Mouse (Mus musculus) macrophage (primary cell): Measurements from ENCODE around the gene B4gat1. TPM values are rescaled to one million over a fixed set of nuclear protein-coding genes. Genes with fewer than 3 reads are reported as not detected.
A peak's percentile ranks its signal among the peaks of the same experiment; 100 is the strongest.
"Not testable (repeated sequence)": the region's sequence is repeated elsewhere in the genome, so short reads cannot be mapped to it uniquely, and the experiment has no call there.

Experiments
- H3K27ac ChIP-seq: fragments of 350-480 bp; formaldehyde crosslinking; 2 replicates; pipeline ENCODE4 v1.9.0; 2021
- H3K36me3 ChIP-seq: fragments of 350-480 bp; formaldehyde crosslinking; 2 replicates; pipeline ENCODE4 v1.9.0; 2021; ENCODE audit errors: inconsistent target
- H3K4me3 ChIP-seq: fragments of 350-480 bp; formaldehyde crosslinking; 2 replicates; pipeline ENCODE4 v1.9.0; 2021; ENCODE audit errors: inconsistent target
- H3K79me2 ChIP-seq: fragments of 350-480 bp; formaldehyde crosslinking; 2 replicates; pipeline ENCODE4 v1.9.0; 2021; ENCODE audit errors: inconsistent target
- WGBS: methylation state at CpG from one replicate; pipeline ENCODE4 v1.1.7; 2026; ENCODE audit warnings: inconsistent platforms; ENCODE audit not compliant: missing documents; 5-methylcytosine and 5-hydroxymethylcytosine counted together
- polyA plus RNA-seq: library from polyadenylated mRNA; stranded (reverse); fragments of 250-400 nt; gene quantifications from 3 replicates; pipeline ENCODE4 v1.2.4, GENCODE M21; 2018; ENCODE audit warnings: inconsistent platforms

The B4gat1 gene
- polyA plus RNA-seq, 1 experiment from 2014 or later: 12.6 TPM

DNA sequence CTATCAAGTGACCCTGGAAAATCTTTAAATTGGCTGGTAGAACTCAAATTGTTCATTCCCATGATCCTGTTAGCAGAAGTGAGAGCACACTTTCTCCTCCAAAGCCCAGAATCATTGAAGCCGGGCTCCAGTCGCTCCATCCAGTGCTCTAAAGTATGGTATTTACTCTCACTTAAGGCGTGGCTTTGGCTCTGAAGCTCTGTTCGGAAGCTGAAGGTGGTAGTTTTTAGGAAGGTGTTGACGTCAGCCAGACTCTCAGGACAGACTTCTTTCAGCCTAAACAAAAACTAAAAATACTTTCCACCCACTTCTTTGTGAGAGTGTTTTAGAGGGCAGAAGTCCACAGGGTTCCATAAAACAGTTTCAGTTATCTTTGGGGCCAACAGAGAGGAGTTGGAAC lies 34.9 kb downstream of the B4gat1 start:
- H3K36me3 ChIP-seq: no peaks in the 10 kb centered on the region
- no peaks in the 10 kb centered on the region for H3K79me2 ChIP-seq
- 40% methylated on average over 5 of the region's 5 CpGs for WGBS
- H3K27ac ChIP-seq: no peak overlapping the region
- H3K4me3 ChIP-seq: no peak overlapping the region

DNA sequence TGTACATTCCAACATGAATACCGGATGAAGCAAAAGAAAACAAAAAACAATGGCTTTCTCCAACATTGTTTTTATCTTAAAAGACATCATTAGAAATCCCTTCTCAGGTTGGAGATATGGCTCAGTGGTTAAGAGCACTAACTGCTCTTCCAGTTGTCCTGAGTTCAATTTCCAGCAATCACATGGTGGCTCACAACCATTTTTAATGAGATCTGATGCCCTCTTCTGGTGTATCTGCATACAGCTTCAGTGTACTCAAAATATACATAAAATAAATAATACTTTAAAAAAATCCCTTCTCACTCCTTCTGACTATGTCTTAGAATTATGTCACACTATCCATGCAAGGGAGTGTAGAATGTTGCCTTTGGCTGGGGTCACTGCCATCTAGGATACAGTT lies 40.7 kb downstream of the B4gat1 start:
- H3K27ac ChIP-seq: no peak overlapping the region
- no peak overlapping the region for H3K4me3 ChIP-seq
- 100% methylated on average over 1 of the region's 1 CpGs for WGBS
- H3K36me3 ChIP-seq: no peaks in the 10 kb centered on the region
- H3K79me2 ChIP-seq: no peaks in the 10 kb centered on the region

DNA sequence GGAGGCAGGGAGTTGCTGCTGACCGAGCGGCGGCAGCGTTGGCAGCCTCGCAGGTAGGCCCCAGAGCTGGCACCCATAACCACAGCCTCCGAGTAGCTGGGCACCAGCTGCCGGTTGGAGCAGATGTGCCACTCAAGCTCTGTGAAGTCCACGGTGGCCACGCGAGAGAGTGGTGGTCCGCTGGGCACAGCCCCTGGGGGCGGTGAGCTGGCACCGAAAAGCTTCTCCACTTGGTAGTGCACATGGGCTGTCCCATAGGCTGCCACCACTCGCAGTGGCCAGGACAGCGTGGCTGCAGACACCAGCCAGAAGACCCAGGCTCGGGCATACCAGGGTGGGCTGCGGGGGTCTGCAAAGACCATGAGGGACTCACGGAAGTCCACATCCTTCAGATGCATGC lies 43.4 kb downstream of the B4gat1 start:
- Histone ChIP-seq H3K36me3 (no peaks in the 10 kb centered on the region), H3K27ac (no peak overlapping the region), H3K79me2 (no peaks in the 10 kb centered on the region), H3K4me3 (no peak overlapping the region)
- 64% methylated on average over 13 of the region's 18 CpGs for WGBS

DNA sequence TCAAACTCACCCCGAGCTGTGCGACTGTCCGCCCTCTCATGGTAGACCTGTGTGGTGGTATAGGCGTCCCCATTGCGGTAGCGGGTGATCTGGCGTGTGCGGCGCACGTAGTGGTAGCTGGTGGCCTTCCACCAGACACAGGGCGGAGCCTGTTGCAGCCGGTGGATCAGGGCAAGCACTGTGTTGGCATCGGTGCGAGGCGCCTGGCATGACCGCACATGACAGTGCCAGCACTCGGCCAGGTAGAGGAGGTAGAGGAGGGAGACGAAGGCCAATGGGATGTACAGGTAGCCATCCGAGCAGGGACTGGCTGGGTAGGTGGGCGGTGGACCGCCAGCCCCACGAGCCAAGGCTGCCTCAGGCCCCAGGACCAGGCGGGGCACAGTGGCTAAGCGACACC lies 44.0 kb downstream of the B4gat1 start:
- no peak overlapping the region for H3K27ac ChIP-seq
- 73% methylated on average over 24 of the region's 24 CpGs for WGBS

DNA sequence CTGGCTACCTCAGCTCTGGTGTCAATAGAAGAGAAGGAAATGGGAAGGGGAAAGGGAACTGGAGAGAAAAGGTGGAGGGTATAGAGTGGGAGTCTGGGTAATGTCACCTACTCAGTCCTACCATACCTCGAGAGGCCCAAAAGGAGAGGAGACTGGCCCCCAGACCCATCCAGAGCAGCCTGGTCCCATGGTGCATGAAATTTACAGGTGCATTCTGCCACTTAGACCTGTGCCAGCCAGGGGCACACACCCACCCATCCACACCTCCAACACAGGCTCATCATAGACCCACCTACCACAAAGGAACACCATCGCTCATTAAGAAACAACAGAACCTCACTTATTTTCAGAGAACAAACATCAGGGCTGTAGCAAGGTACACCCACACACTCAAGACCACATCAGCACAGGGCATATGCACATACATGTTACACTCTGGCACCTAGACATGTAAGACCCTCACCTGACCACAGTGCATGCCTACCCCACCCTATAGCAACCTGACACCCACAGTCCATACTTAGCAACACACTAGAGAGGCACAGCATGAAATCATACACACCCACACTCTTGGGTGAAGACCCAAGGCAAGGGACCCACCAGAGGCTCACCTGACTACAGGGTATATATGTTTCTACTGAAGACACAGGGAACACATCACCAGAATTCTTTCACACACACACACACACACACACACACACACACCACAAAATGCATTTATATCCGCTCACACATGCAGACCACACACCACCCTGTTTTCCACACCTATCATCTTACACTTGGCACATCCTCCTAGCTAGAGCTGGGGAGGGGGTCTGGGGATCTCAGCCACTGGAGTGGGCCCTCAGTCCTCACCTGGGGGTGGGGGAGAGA lies 45.6 kb downstream of the B4gat1 start:
- no peaks in the 10 kb centered on the region for H3K36me3 ChIP-seq
- no peak overlapping the region for H3K4me3 ChIP-seq
- WGBS: 55% methylated on average over 3 of the region's 3 CpGs
- H3K27ac ChIP-seq: no peak overlapping the region
- peaks cover 6% of the 10 kb centered on the region; the same call in 1 of the 2 replicates for H3K79me2 ChIP-seq

More for the DNA sequence above, 44.0 kb downstream of the B4gat1 start:
- no peak overlapping the region for H3K4me3 ChIP-seq
- H3K36me3 ChIP-seq: no peaks in the 10 kb centered on the region
- no peaks in the 10 kb centered on the region for H3K79me2 ChIP-seq

DNA sequence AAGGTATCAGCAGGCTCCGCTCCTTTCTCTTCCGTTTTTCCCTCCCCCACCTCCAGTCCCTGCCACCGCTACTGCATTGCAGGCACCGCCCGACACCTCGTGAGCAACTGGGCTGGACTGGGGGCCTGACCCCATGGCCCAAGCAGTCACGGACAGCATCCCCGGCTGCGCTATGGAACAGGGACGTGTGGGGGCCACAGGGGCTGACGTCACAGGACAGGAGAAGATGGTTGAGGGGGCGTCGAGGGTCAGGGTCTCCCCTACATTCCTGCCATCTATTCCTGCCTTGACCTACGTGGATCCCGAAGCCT lies 46.2 kb downstream of the B4gat1 start:
- WGBS: 11% methylated on average over 15 of the region's 15 CpGs
- Histone ChIP-seq H3K27ac (no peak overlapping the region), H3K4me3 (no peak overlapping the region; the same call in 1 of the 2 replicates), H3K36me3 (no peaks in the 10 kb centered on the region), H3K79me2 (peaks cover 9% of the 10 kb centered on the region; the same call in 1 of the 2 replicates)

DNA sequence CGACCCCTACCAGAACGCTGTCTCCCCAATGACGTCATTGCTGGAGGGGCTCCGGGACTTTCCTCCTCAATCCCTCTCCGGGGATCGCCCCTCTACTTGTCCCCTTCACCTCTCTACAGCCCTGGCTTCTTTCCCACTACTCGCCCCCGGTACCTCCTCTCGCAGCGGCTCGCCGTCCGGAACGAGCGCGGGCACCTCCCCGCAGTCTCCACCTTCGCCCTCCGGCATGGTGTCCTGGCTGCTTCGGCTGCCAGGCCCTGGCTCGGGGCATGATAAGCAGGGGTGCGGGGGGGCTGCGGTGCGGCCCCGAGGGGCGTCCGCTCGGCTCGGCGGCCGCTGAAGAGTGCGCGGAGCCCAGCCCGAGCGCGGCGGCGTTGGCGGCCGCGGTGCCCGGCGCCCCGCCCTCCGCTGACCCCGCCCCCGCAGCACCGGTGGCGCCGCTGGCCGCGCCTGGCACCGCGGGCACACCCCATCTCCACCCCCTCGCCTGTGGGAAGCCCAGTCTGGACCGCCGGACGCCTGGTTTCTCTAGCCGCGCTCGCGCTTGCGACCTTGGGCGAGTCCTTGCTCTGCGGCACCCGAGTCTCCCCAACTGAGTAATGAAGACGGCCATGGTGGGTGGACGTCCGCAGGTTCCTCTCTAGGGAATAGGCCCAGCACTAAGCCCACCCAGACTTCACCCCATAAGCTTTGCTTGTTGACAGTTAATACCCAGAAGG lies 46.7 kb downstream of the B4gat1 start, which contains the start of gene Tmem151a:
Gene Tmem151a, minus strand, starts transcription at position 387 of the 719 bp plus-strand sequence.
- 1% methylated on average over 25 of the region's 69 CpGs for WGBS
- no peaks in the 10 kb centered on the region for H3K36me3 ChIP-seq
- H3K79me2 ChIP-seq: peaks cover 9% of the 10 kb centered on the region; the same call in 1 of the 2 replicates
- H3K27ac ChIP-seq: no peak within 1 kb of the TSS
- no peak within 1 kb of the TSS; the same call in 1 of the 2 replicates for H3K4me3 ChIP-seq

DNA sequence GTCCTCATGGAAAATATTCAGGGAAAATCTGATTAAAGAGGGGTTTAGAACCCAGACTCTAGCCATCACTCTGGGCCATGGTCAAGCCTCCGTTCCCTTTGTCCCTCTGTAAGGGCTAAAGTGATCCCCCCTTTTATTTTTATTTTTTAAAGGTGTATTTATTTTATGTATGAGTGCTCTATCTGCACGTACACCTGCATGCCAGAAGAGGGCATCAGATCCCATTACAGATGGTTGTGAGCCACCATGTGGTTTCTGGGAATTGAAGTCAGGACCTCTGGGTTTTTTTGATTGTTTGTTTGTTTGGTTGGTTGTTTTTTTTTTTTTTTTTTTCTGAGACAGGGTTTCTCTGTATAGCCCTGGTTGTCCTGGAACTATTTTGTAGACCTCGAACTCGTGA lies 47.9 kb downstream of the B4gat1 start:
- H3K27ac ChIP-seq, H3K4me3 ChIP-seq: not testable (repeated sequence)
- 62% methylated on average over 4 of the region's 4 CpGs for whole genome bisulfite sequencing

DNA sequence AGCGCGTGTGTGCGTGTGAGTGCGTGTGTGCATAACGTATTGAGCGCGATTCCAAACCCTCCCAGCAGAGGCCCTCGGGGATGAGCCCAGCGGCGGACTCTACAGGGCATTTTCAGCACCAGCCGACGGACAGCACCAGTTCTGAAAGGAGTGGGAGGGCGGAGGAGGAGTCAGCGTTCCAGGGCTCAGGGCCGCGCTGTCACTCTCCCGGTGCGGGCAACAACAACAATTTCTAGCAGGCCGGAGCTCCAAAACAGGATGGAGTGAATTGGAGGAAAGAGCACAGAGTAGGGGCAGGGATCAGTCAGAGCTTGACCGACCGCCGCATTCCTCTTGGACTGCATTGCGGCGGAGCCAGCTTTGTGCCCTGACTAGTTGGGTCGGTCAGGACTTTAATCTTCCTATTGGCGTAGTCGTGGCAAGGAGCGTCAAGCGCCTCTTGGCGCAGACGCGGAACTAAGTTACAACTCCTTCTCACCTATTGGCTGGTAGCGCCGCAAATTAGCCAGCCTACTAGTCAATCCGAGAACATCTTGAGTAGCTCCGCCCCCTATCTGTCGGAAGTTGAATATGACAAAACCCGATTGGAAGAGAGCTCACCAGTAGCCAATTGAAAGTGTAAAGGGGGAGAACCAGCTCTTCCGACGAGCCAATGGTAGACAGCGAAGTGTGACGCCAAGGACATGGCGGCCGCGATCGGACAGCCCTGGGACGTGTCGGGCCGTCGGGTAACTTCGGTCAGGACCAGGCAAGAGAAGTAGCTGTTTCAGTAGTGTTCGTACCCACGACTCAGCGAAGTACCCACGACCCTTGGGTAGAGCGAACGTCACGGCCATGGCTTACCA lies 49.5 kb downstream of the B4gat1 start, which contains the start of gene Yif1a:
Gene Yif1a, plus strand, starts transcription at position 655 of the 845 bp plus-strand sequence.
- Histone ChIP-seq H3K27ac (peak within 1 kb of the TSS; percentile 54), H3K79me2 (peaks cover 9% of the 10 kb centered on the region; the same call in 1 of the 2 replicates), H3K4me3 (peak within 1 kb of the TSS; percentile 96), H3K36me3 (peaks cover 20% of the 10 kb centered on the region; the same call in 1 of the 2 replicates)
- 2% methylated on average over 58 of the region's 58 CpGs for WGBS

More for the DNA sequence above, 47.9 kb downstream of the B4gat1 start:
- H3K79me2 ChIP-seq, H3K36me3 ChIP-seq: not testable (repeated sequence)

DNA sequence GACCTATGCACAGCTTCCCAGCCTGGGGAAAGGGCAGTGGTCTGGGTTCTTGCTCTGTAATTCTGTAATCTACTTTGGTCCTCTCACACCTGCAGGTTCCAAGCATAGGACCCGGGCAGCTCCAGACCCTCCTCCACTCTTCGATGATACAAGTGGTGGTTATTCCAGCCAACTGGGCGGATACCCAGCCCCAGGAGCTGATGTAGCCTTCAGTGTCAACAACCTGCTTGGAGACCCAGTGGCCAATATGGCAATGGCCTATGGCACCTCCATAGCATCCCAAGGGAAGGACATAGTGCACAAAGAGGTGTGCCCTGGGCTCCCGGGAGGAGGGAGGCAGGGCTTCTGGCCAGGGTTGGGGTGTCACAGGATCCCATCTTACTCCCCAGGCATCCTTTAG lies 50.7 kb downstream of the B4gat1 start:
- Histone ChIP-seq H3K4me3 (peak overlapping the region; percentile 96), H3K36me3 (peaks cover 20% of the 10 kb centered on the region; the same call in 1 of the 2 replicates), H3K27ac (no peak overlapping the region), H3K79me2 (peaks cover 9% of the 10 kb centered on the region; the same call in 1 of the 2 replicates)
- WGBS: 100% methylated on average over 4 of the region's 4 CpGs

Other genes with a start within 250 kb of the B4gat1 start
- gene Rbm4, start 244.9 kb upstream of the B4gat1 start, polyA plus RNA-seq: 12.7 to 21.9 TPM (median 16.4 TPM) in 3 replicates
- gene Gm21992, start 227.2 kb upstream of the B4gat1 start, polyA plus RNA-seq: 1.3 to 5.1 TPM (median 3.4 TPM) in 3 replicates
- gene Rbm14, start 227.2 kb upstream of the B4gat1 start, polyA plus RNA-seq: 10.2 to 18.9 TPM (median 15.8 TPM) in 3 replicates
- gene Ccs, start 199.5 kb upstream of the B4gat1 start, polyA plus RNA-seq: 17.8 to 37.0 TPM (median 27.6 TPM) in 3 replicates
- gene Ccdc87, start 199.5 kb upstream of the B4gat1 start, polyA plus RNA-seq: 0.07 to 0.10 TPM in 2 of 3 replicates, not detected in the other
- gene Ctsf, start 183.7 kb upstream of the B4gat1 start, polyA plus RNA-seq: 5.4 to 22.4 TPM (median 9.6 TPM) in 3 replicates
- not detected in 3 replicates for gene Actn3, start 160.9 kb upstream of the B4gat1 start, polyA plus RNA-seq
- 13.7 to 17.2 TPM (median 17.1 TPM) in 3 replicates for gene Zdhhc24, start 160.2 kb upstream of the B4gat1 start, polyA plus RNA-seq
- 0.58 to 1.1 TPM (median 1.0 TPM) in 3 replicates for gene Bbs1, start 132.2 kb upstream of the B4gat1 start, polyA plus RNA-seq
- 28.6 to 57.3 TPM (median 47.9 TPM) in 3 replicates for gene Dpp3, start 110.5 kb upstream of the B4gat1 start, polyA plus RNA-seq
- 0.82 to 2.1 TPM (median 1.7 TPM) in 3 replicates for gene Peli3, start 95.7 kb upstream of the B4gat1 start, polyA plus RNA-seq
- 30.6 to 71.3 TPM (median 40.0 TPM) in 3 replicates for gene Mrpl11, start 76.7 kb upstream of the B4gat1 start, polyA plus RNA-seq
- gene Npas4, start 48.5 kb upstream of the B4gat1 start, polyA plus RNA-seq: 0.11 to 0.41 TPM (median 0.32 TPM) in 3 replicates
- 0.75 to 2.2 TPM (median 0.76 TPM) in 3 replicates for gene Slc29a2, start 15.0 kb upstream of the B4gat1 start, polyA plus RNA-seq
- 0.76 to 2.0 TPM (median 0.80 TPM) in 3 replicates for gene AC124502.3, start 65 bp downstream of the B4gat1 start, polyA plus RNA-seq
- gene Brms1, start 2.5 kb downstream of the B4gat1 start, polyA plus RNA-seq: 61.2 to 78.9 TPM (median 63.9 TPM) in 3 replicates
- 0.08 to 0.37 TPM (median 0.11 TPM) in 3 replicates for gene Rin1, start 11.7 kb downstream of the B4gat1 start, polyA plus RNA-seq
- not detected in 3 replicates for gene Cd248, start 29.3 kb downstream of the B4gat1 start, polyA plus RNA-seq
- gene Tmem151a, start 46.7 kb downstream of the B4gat1 start, polyA plus RNA-seq: 0.04 to 0.26 TPM (median 0.06 TPM) in 3 replicates
- gene Yif1a, start 49.7 kb downstream of the B4gat1 start, polyA plus RNA-seq: 32.3 to 57.6 TPM (median 51.7 TPM) in 3 replicates
- gene Cnih2, start 59.7 kb downstream of the B4gat1 start, polyA plus RNA-seq: 0.28 TPM in 1 of 3 replicates, not detected in the others
- gene Rab1b, start 68.2 kb downstream of the B4gat1 start, polyA plus RNA-seq: 120 to 188 TPM (median 152 TPM) in 3 replicates
- 9.0 to 14.1 TPM (median 10.4 TPM) in 3 replicates for gene Klc2, start 79.7 kb downstream of the B4gat1 start, polyA plus RNA-seq
- 14.8 to 16.9 TPM (median 16.9 TPM) in 3 replicates for gene Pacs1, start 234.3 kb downstream of the B4gat1 start, polyA plus RNA-seq